Mouse (Mus musculus) kidney, postnatal 10 days (tissue): ENCODE data around the gene Nfkbid.
"Not testable (repeated sequence)": the region's sequence is repeated elsewhere in the genome, so short reads cannot be mapped to it uniquely, and the experiment has no call there.

ENCODE experiments used
- DNase-seq: peaks from one replicate; pipeline ENCODE4 v3.0.0; 2021; ENCODE audit warnings: mixed read lengths

The Nfkbid gene

GRCm38 (mm10) chr7:30472411-30472810, 50.9 kb downstream of the Nfkbid start:
- peak; percentile 68 for DNase-seq

DNA sequence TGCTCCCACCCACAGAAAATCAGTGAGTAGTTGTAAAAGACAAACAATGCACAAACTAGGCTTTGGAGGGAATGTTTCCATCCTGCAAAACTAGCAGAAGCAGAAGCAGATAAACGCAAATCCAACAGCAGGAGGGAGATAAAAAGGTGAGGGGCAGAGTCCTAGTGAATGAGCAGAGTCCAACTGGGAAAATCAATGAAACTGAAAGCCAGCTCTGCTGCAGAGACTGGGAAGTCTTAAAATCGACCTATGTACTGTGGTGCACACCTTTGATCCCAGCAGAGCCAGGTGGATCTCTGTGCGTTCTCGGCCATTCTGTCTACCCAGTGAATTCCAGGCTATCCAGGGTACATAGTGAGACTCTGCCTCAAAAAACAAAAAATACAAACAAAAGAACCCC, 53.5 kb downstream of the Nfkbid start:
- DNase-seq: no peak

GRCm38 (mm10) chr7:30476136-30476535, 54.6 kb downstream of the Nfkbid start:
- not testable (repeated sequence) for DNase-seq

GRCm38 (mm10) chr7:30477415-30478381, 56.2 kb downstream of the Nfkbid start:
- DNase-seq: peak; percentile 51
